In genomic region chr8:83899363-83900252, GRCm38 (mm10) we compare ENCODE assay signal across 8 mouse cellular contexts. TPM values are rescaled to one million over a fixed set of nuclear protein-coding genes. Genes with fewer than 3 reads are reported as not detected.
DNase-seq lines count a peak whose midpoint lies in the region; ATAC-seq lines count a peak whose summit lies in the region.

Gene Adgrl1, plus strand, starts transcription at chr8:83900105.

- DNase-seq in 3134 (ENCODE audit: extremely low read depth, insufficient read length, low spot score), result peak; percentile 93
- DNase-seq in adrenal gland, postnatal 14 days, result peak; percentile 95
- DNase-seq in embryonic facial prominence, embryonic 11.5 days (ENCODE audit: low spot score), result peak; percentile 96
- peak; percentile 88 to 89 for DNase-seq in heart, adult 18-20 months
- DNase-seq in kidney, adult 18-20 months, result peak; percentile 88
- peak; percentile 95 for DNase-seq in limb, embryonic 10.5 days (ENCODE audit: low spot score)
- peak; percentile 47 for DNase-seq in spleen, adult 12 weeks (ENCODE audit: low spot score)

- ATAC-seq in embryonic facial prominence, embryonic 11.5 days (replicated peaks; ENCODE audit: insufficient number of reproducible peaks, low FRiP score, low TSS enrichment, low read depth), result peak; percentile 90
- peak; percentile 92 for ATAC-seq in midbrain, embryonic 13.5 days

- H3K4me2 ChIP-seq in embryonic facial prominence, embryonic 11.5 days (ENCODE audit: low read depth, low read length), result peak within 1 kb of the TSS; percentile 95
- peak within 1 kb of the TSS; percentile 78 for H3K4me2 ChIP-seq in midbrain, embryonic 13.5 days (replicated peaks)

- WGBS in embryonic facial prominence, embryonic 11.5 days, result under 1% methylated on average over 44 of the region's 70 CpGs
- 1% methylated on average over 70 of the region's 70 CpGs for WGBS in limb, embryonic 10.5 days
- WGBS in midbrain, embryonic 13.5 days, result under 1% methylated on average over 69 of the region's 70 CpGs

- peak within 1 kb of the TSS; percentile 99 for H3K4me3 ChIP-seq in embryonic facial prominence, embryonic 11.5 days (ENCODE audit: low read depth, low read length)
- H3K4me3 ChIP-seq in limb, embryonic 10.5 days, result peak within 1 kb of the TSS; percentile 95
- H3K4me3 ChIP-seq in midbrain, embryonic 13.5 days (replicated peaks), result peak within 1 kb of the TSS; percentile 95

- H3K9me3 ChIP-seq in embryonic facial prominence, embryonic 11.5 days (replicated peaks; ENCODE audit: control insufficient read depth, low read length), result no peaks in the 10 kb centered on the region
- no peaks in the 10 kb centered on the region for H3K9me3 ChIP-seq in limb, embryonic 10.5 days (replicated peaks)
- H3K9me3 ChIP-seq in midbrain, embryonic 13.5 days, result no peaks in the 10 kb centered on the region

- no peaks in the 10 kb centered on the region; the same call in 1 of the 2 replicates for H3K27me3 ChIP-seq in embryonic facial prominence, embryonic 11.5 days (ENCODE audit: control insufficient read depth, insufficient read depth, low read length)
- H3K27me3 ChIP-seq in limb, embryonic 10.5 days (ENCODE audit: low read depth, poor library complexity, severe bottlenecking), result peaks cover 23% of the 10 kb centered on the region
- H3K27me3 ChIP-seq in midbrain, embryonic 13.5 days, result peaks cover 18% of the 10 kb centered on the region

- peak within 1 kb of the TSS; percentile 90 for H3K9ac ChIP-seq in embryonic facial prominence, embryonic 11.5 days (replicated peaks; ENCODE audit: low read length)
- peak within 1 kb of the TSS; percentile 99 for H3K9ac ChIP-seq in midbrain, embryonic 13.5 days (replicated peaks)

- H3K4me1 ChIP-seq in embryonic facial prominence, embryonic 11.5 days (ENCODE audit: control insufficient read depth, insufficient read depth, low read length), result peaks cover 10% of the 10 kb centered on the region
- H3K4me1 ChIP-seq in limb, embryonic 10.5 days, result peaks cover 71% of the 10 kb centered on the region
- peaks cover 60% of the 10 kb centered on the region for H3K4me1 ChIP-seq in midbrain, embryonic 13.5 days (replicated peaks)

- H3K36me3 ChIP-seq in embryonic facial prominence, embryonic 11.5 days (replicated peaks; ENCODE audit: control insufficient read depth, insufficient read depth, low read depth, low read length), result no peaks in the 10 kb centered on the region
- H3K36me3 ChIP-seq in limb, embryonic 10.5 days, result no peaks in the 10 kb centered on the region
- H3K36me3 ChIP-seq in midbrain, embryonic 13.5 days, result no peaks in the 10 kb centered on the region

- H3K27ac ChIP-seq in embryonic facial prominence, embryonic 11.5 days (replicated peaks; ENCODE audit: low read depth, low read length), result peak within 1 kb of the TSS; percentile 97
- H3K27ac ChIP-seq in limb, embryonic 10.5 days, result peak within 1 kb of the TSS; percentile 96
- H3K27ac ChIP-seq in midbrain, embryonic 13.5 days, result peak within 1 kb of the TSS; percentile 100

RNA-seq across cellular contexts. Expression of gene Adgrl1, which starts in this region (rescaled TPM):
- 63.1 and 64.1 TPM in 2 replicates for total RNA-seq in adrenal gland, postnatal 14 days (2021)
- 18.3 and 20.5 TPM in 2 replicates for polyA plus RNA-seq in embryonic facial prominence, embryonic 11.5 days (2014; fragmentation: Nextera tagmentation; extraction: Ambion mirVana)
- total RNA-seq in heart, adult 18-20 months (2021), result 10 to 100 TPM in 1 of 2 experiments, 1 to 10 TPM in 1; 9.9 to 10.9 TPM
- polyA plus RNA-seq in limb, embryonic 10.5 days (2016; fragmentation: Nextera tagmentation; extraction: Ambion mirVana), result 12.3 and 16.2 TPM in 2 replicates
- polyA plus RNA-seq in midbrain, embryonic 13.5 days (2015; fragmentation: Nextera tagmentation; extraction: Ambion mirVana), result 45.1 and 46.1 TPM in 2 replicates

Comparison
In these comparisons a context has a peak if more than half of its experiments do, and no peak if none do; other contexts are left out.
1. Peak in every context shown above with its lines: DNase-seq, ATAC-seq, H3K4me3 ChIP-seq and H3K27ac ChIP-seq.